Mouse (Mus musculus): ENCODE results near the gene Tspan18.

The Tspan18 gene

GRCm38 (mm10) chr2:93333817-93334731, at the start of gene Tspan18:
Tspan18 (minus strand) TSS chr2:93334505.
- in situ Hi-C loops (cut with MboI, MseI): loop anchor here (5.0 kb wide), 2 partner anchors 107 to 122 kb away; no protein-coding TSS in a partner anchor

DNA sequence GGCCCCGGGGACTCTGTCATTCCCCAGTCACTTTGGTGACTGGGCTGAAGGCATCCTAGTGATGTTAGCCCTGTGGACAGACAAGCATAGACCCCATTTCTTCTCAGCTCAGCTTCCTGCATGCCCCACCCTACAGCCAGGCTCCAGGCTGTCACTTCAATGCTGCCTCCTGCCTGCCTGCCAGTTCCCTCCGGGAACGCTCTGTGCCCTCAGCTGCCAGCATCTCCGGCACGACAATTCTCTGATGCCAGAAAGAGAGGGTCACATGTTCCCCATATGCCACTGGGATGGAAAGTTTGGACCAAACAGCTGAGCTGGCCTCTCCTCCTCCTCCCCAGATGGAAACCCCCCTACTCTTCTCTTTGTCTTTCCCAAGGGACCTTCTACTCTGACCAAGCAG, 49.5 kb upstream of the Tspan18 start:
- in situ Hi-C loops (cut with MboI, MseI): loop anchor here in 1 of 2 experiments (10.0 kb wide), 1 partner anchor 291 kb away; no protein-coding TSS in a partner anchor

- in situ Hi-C loops (cut with MboI, MseI): loop anchor here in 1 of 2 experiments (10.0 kb wide), 1 partner anchor 294 kb away; no protein-coding TSS in a partner anchor
Observed at GRCm38 (mm10) chr2:93380680-93381089, 46.4 kb upstream of the Tspan18 start.

GRCm38 (mm10) chr2:93377797-93378196, 43.5 kb upstream of the Tspan18 start:
- in situ Hi-C loops (cut with MboI, MseI): no loop called here

DNA sequence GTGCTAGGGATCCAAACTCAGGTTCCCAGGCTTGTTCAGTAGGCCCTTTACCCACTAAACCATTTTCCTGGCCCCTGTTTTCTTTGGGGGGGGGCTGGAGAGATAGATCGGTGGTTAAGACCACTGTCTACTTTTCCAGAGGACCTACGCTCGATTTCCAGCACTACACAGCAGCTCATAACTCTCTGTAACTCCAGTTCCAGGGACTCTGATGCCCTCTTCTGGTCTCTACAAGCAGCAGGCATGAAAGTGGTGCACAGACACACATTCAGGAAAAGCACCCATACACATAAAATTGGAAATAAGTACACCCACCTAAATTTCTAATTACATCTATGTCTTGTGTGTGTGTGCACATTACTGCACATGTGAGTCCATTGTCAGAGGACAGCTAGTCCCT, 42.9 kb upstream of the Tspan18 start:
- in situ Hi-C loops (cut with MboI, MseI): no loop called here

- in situ Hi-C loops (cut with MboI, MseI): no loop called here
Observed at GRCm38 (mm10) chr2:93372872-93373271, 38.6 kb upstream of the Tspan18 start.

DNA sequence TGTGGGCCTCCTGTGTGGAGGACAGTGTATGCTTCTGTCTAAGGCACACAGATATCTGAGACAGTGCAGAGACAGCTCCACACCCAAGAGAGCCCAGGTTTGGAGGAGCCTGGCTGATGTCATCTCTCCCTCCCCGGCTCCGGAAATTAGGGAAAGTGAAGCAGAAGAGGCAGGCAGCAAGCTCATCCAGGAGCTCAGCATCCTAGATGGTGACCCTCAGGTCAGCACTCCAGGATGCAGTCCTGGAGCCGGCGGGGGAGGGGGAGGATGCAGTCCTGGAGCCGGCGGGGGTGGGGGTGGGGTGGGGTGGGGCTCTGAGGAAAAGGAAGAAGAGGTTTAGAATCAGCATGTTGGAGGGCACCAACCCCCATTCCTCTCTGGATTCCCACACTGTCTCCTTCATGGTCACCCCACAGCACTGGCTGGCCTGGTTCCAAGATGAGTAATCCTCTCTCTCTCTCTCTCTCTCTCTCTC, 37.8 kb upstream of the Tspan18 start:
- in situ Hi-C loops (cut with MboI, MseI): no loop called here

GRCm38 (mm10) chr2:93368954-93369353, 34.6 kb upstream of the Tspan18 start:
- in situ Hi-C loops (cut with MboI, MseI): no loop called here

- in situ Hi-C loops (cut with MboI, MseI): no loop called here
Observed at GRCm38 (mm10) chr2:93367962-93368361, 33.7 kb upstream of the Tspan18 start.

DNA sequence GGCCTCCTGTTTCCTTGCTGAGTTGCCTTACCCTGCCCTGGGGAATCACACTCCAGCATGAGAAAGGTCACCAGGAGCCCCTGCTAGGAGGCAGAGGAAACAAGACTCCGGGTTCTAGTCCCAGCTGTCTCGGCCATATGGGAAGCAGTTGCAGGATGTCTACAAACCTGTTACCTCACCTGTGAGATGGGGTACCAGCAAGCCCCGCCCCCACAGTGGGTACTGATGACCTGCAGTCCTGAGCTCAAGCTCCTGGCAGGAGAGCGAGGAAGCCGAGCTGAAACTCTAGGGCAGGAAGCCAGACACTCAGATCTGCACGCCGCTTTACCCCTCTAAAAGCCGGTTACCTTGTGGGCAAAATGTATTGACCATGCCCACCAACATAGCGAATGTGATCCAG, 31.1 kb upstream of the Tspan18 start:
- in situ Hi-C loops (cut with MboI, MseI): no loop called here

DNA sequence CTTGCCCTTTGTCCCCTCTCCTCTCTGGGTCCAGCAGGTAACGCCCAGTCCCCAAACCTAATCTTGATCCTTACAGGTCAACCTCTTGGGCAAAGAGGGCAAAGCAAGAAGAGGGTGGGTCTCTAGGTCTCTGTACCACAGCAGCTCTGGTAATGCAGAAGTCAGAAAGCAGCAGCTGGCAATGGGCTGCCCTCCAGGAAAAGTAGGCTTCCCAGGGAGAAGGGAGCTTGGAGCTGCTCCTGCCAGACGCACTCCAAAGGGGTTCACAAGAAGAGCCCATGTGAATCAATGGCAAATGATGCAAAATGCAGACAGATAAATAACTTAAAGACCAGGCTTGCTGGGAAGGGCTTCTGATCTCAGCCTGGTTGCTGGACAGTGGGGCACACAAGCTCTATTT, 30.6 kb upstream of the Tspan18 start:
- in situ Hi-C loops (cut with MboI, MseI): no loop called here

DNA sequence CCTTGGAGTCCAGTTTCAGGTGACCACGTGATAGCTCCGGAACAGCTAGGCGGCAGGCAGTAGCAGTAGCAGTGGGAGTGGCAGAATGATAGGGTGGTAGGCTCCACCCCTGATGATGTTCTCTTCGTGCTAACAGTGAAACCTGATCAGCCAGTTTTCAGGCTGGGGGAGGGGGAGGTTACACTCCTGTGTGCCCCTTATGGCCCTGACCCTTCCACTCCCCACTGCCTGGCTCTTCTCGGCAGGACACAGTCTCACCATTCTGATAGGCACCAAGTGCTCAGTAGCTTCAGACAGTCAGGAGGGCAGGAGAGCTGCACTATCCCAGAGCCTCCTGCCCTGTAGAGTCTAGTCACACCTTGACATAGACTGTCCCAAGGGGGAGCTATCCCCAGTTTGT, 27.1 kb upstream of the Tspan18 start:
- in situ Hi-C loops (cut with MboI, MseI): no loop called here

DNA sequence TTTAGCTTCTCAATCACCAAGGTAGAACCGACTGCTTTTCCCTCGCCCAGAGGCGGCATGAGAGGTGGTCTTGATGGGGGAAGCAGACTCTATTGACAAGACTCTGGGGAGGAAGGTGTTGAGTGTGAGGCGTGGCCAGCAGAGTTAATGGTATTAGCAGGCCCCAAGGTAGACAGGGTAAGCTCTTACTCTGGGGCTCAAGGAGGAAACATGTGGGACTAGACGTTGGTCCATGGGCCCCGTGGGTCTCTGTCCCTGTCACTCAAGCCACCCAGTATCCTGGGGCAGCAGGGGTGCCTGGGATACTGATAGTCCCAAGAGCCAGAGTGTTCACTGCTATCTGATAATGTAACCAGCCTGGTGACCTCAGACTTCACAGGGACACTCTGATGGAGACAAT, 26.0 kb upstream of the Tspan18 start:
- in situ Hi-C loops (cut with MboI, MseI): no loop called here

GRCm38 (mm10) chr2:93357391-93357790, 23.1 kb upstream of the Tspan18 start:
- in situ Hi-C loops (cut with MboI, MseI): no loop called here

- in situ Hi-C loops (cut with MboI, MseI): no loop called here
Observed at GRCm38 (mm10) chr2:93355845-93356244, 21.5 kb upstream of the Tspan18 start.

DNA sequence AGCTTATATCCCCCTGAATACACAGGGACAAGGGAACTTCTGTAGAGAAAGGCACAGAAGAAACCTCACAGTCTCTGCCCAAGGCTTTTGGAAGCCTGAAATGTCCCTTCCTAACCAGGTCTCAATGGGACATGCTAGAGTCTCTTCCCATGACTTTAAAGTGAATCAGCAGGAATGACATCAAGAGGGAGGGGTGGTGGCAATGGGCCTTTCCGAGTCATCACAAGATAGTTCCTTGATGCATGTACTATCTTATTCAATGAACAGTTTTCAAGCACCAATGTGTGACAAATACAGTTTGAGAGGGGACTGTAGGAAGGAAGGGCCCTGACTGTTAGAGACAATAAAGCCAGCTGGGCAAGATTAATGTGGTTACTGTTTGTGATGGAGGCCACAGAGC, 20.3 kb upstream of the Tspan18 start:
- in situ Hi-C loops (cut with MboI, MseI): no loop called here

DNA sequence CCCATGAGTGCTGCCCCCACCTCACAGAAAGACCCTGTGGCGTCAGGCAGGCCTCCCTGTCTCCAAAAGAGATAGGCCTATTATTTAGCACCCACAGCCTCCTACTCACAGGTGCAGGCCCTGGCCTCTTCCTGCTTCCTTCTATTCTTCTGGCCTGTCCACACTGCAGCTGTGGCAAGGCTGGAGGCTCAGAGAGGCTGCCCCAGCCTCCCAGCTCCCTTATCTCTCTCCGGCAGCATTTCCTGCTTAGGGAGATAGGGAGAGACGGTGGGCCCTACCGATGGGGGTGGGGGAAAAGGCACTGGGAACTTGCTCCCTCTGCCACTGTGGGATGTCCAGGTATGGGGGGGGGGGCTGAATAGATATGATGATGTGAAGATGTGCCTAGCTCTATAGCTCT, 19.4 kb upstream of the Tspan18 start:
- in situ Hi-C loops (cut with MboI, MseI): no loop called here

DNA sequence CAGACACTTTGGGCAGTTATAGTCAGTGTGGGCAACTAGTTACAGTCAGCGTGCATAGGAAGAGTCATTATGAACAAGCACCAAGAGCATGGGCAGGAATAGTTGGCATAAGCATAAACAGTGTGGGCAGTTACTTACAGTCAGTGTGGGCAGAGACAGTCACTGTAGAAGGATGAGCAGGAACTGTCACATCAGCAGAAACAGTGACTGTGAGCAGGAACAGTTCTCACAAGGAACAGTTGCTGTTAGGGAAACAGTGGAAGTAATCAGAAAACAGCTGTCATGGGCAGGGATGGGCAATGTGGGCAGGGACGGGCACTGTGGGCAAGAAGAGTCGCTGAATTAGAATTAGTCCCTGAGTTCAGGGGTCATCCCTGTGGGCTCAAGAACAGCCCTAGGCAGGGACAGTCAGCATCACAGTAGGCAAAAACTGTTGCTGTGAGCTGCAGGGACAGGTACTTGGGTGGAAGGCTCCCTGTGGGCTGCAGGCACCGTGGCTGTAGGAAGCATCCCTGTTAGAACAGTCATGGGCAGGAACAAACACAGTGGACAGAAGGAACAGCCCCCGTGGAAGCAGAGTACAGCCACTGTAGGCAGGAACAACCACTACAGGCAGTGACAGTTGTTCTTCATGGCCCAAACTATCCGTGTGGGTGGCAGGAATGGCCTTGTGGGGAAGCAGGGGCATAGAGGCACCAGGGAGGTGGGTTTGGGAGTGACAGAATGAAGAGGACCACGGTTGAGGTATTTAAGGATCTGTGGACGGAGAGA, 18.8 kb upstream of the Tspan18 start:
- in situ Hi-C loops (cut with MboI, MseI): no loop called here

- in situ Hi-C loops (cut with MboI, MseI): no loop called here
Observed at GRCm38 (mm10) chr2:93351352-93351751, 17.0 kb upstream of the Tspan18 start.

DNA sequence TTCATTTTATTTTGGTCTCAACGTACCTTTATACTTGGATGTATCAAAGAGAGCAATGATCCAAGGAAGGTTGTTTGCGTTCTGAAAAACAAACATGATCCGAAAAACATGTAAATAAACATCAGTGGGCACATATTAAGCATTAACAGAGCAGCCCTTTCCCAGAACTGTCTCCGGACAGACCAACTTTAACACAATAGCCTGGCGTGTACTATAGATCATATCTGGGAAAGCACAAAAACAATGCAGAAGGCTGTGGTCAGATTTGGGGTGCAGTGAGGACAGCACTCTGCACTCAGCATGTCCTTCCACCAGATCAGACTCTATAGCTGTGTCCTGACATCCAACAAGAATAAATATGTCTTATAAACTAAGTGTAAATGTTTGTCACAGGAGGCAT, 12.7 kb upstream of the Tspan18 start:
- in situ Hi-C loops (cut with MboI, MseI): loop anchor here in 1 of 2 experiments (10.0 kb wide), 1 partner anchor 362 kb away; no protein-coding TSS in a partner anchor

- in situ Hi-C loops (cut with MboI, MseI): loop anchor here in 1 of 2 experiments (10.0 kb wide), 1 partner anchor 362 kb away; no protein-coding TSS in a partner anchor
Observed at GRCm38 (mm10) chr2:93346609-93347008, 12.3 kb upstream of the Tspan18 start.

DNA sequence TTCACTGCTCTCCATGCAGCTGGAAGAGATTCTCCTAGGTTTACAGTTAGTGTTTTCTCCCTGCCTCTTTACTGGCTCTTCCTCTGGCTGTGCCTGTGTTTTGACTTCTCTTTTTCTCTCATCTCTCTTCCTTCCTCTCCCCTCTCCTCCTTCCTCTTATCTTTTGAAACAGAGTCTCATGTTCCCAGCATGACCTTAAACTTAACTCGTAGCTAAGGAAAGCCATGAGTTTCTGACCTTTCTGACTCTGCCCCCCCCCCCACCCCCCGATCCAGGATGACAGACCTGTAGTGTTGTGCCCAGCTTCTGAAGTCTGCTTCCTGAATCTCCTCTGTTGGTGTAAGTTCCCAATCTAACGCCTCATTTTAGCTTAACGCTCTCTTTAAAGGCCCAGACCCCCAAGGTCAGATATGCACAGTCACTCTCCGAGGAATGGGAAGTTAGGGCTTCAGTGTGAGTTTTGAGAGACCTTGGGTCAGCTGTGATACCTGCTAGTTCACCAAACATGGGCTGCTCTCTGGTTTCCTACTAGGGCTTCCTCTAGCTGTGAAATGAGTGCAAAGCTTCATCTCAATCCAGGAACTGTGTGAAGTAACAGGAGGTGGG, 11.5 kb upstream of the Tspan18 start:
- in situ Hi-C loops (cut with MboI, MseI): loop anchor here in 1 of 2 experiments (10.0 kb wide), 1 partner anchor 361 kb away; no protein-coding TSS in a partner anchor
